Mouse (Mus musculus) megakaryocyte, embryonic 14.5 days (primary cell): ENCODE measurements around the gene Ctdspl2.

Experiments used
- FLI1 ChIP-seq: IDR thresholded peaks from 2 replicates; pipeline ENCODE4 v1.6.1; 2012; ENCODE audit warnings: low read length, inconsistent platforms, mixed read lengths
- GATA1 ChIP-seq: IDR thresholded peaks from 3 replicates; pipeline ENCODE4 v1.6.1; 2012; ENCODE audit warnings: mixed read lengths, low read length, inconsistent platforms, borderline replicate concordance

DNA sequence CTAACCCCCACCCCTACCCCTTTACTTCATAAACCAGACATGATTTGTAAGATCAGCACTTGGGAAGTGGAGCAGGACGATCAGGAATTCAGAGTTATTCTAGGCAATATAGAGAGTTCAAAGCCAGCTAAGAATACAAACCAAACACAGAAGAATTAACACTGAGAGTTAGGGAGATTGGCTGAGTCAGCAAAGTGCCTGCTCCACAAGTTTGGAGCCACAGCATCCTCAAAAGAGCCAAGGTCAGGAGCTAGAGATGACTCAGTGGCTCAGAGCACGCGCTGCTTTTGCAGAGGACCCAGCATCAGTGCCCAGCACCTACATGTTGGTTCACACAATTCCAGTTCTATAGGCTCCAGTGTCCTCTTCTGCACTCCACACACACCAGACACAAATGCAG lies 12.4 kb upstream of the Ctdspl2 start:
- TF ChIP-seq GATA1 (no peak), FLI1 (no peak)
